Mouse (Mus musculus) midbrain, embryonic 13.5 days (tissue): ENCODE measurements around the gene Hoxb6. TPM values are rescaled to one million over a fixed set of nuclear protein-coding genes. Genes with fewer than 3 reads are reported as not detected.

ENCODE experiments used
- ATAC-seq: fragments of 200-750 bp; cut with Nextera tagmentation; 2 replicates; pipeline ENCODE4 v1.8.0; 2017; ENCODE audit warnings: mild to moderate bottlenecking, moderate TSS enrichment, moderate library complexity
- H3K27ac ChIP-seq: fragments of 300-500 bp; sonication (generic); 2 replicates; pipeline ENCODE4 v1.5.1; 2015; ENCODE audit warnings: inconsistent platforms, mild to moderate bottlenecking, moderate library complexity
- H3K27me3 ChIP-seq: fragments of 300-500 bp; sonication (generic); 2 replicates; pipeline ENCODE4 v1.6.1; 2015; ENCODE audit warnings: mild to moderate bottlenecking, inconsistent platforms
- H3K36me3 ChIP-seq: fragments of 300-500 bp; sonication (generic); 2 replicates; pipeline ENCODE4 v1.6.1; 2015; ENCODE audit warnings: mild to moderate bottlenecking, inconsistent platforms
- H3K4me1 ChIP-seq: fragments of 300-500 bp; sonication (generic); replicated peaks from 2 replicates; pipeline ENCODE4 v1.6.1; 2015; ENCODE audit warnings: inconsistent platforms
- H3K4me2 ChIP-seq: fragments of 300-500 bp; sonication (generic); replicated peaks from 2 replicates; pipeline ENCODE4 v1.6.1; 2015; ENCODE audit warnings: moderate library complexity, mild to moderate bottlenecking, inconsistent platforms
- H3K4me3 ChIP-seq: fragments of 300-500 bp; sonication (generic); replicated peaks from 2 replicates; pipeline ENCODE4 v1.5.1; 2015; ENCODE audit warnings: mild to moderate bottlenecking, inconsistent platforms
- H3K9ac ChIP-seq: fragments of 300-500 bp; sonication (generic); replicated peaks from 2 replicates; pipeline ENCODE4 v1.6.1; 2015; ENCODE audit warnings: mild to moderate bottlenecking, inconsistent platforms
- H3K9me3 ChIP-seq: fragments of 300-500 bp; sonication (generic); 2 replicates; pipeline ENCODE4 v1.6.1; 2016; ENCODE audit warnings: mild to moderate bottlenecking, inconsistent platforms
- WGBS: fragments of 180-500 bp; shearing (Covaris S2); methylation state at CpG from one replicate; pipeline ENCODE4 v1.1.7; 2015; 5-methylcytosine and 5-hydroxymethylcytosine counted together
- polyA plus RNA-seq: library from polyadenylated mRNA; unstranded; fragments of >200 nt; fragmentation: Nextera tagmentation; extraction: Ambion mirVana; gene quantifications from 2 replicates; pipeline ENCODE4 v1.2.1, GENCODE M21; 2015

Hoxb6 gene
- polyA plus RNA-seq, 1 experiment from 2014 or later, result not detected

- peaks cover 100% of the 10 kb centered on the region for H3K27me3 ChIP-seq
- H3K36me3 ChIP-seq, result no peaks in the 10 kb centered on the region
- H3K9me3 ChIP-seq, result no peaks in the 10 kb centered on the region
- H3K4me1 ChIP-seq, result no peaks in the 10 kb centered on the region
- ATAC-seq, result no peak
- H3K4me3 ChIP-seq, result no peak overlapping the region
- H3K9ac ChIP-seq, result no peak overlapping the region
- H3K4me2 ChIP-seq, result no peak overlapping the region
- WGBS, result 3% methylated on average over 5 of the region's 5 CpGs
- H3K27ac ChIP-seq, result no peak overlapping the region
Observed at GRCm38 (mm10) chr11:96327750-96328149, 35.5 kb downstream of the Hoxb6 start.

- Histone ChIP-seq H3K9me3 (no peaks in the 10 kb centered on the region), H3K27me3 (peaks cover 100% of the 10 kb centered on the region), H3K4me1 (0 out of 2 replicates have a peak, but pooled peaks cover 2% of the 10 kb centered on the region), H3K36me3 (no peaks in the 10 kb centered on the region), H3K9ac (no peak overlapping the region), H3K4me2 (no peak overlapping the region), H3K27ac (no peak overlapping the region), H3K4me3 (no peak overlapping the region)
- 3% methylated on average over 8 of the region's 8 CpGs for WGBS
- no peak for ATAC-seq
Observed at GRCm38 (mm10) chr11:96328605-96329004, 36.3 kb downstream of the Hoxb6 start.

- Histone ChIP-seq H3K4me3 (no peak overlapping the region), H3K9ac (no peak overlapping the region)
Observed at GRCm38 (mm10) chr11:96332105-96332504, 39.8 kb downstream of the Hoxb6 start.

GRCm38 (mm10) chr11:96332618-96333032, 40.3 kb downstream of the Hoxb6 start:
- Histone ChIP-seq H3K4me2 (no peak overlapping the region), H3K9ac (no peak overlapping the region), H3K4me3 (no peak overlapping the region), H3K27ac (no peak overlapping the region), H3K4me1 (0 out of 2 replicates have a peak, but pooled peaks cover 2% of the 10 kb centered on the region), H3K9me3 (no peaks in the 10 kb centered on the region), H3K36me3 (no peaks in the 10 kb centered on the region), H3K27me3 (peaks cover 100% of the 10 kb centered on the region)
- no peak for ATAC-seq
- under 1% methylated on average over 35 of the region's 35 CpGs for WGBS

More at GRCm38 (mm10) chr11:96332105-96332504, 39.8 kb downstream of the Hoxb6 start:
- WGBS, result 1% methylated on average over 8 of the region's 8 CpGs
- Histone ChIP-seq H3K27me3 (peaks cover 100% of the 10 kb centered on the region), H3K36me3 (no peaks in the 10 kb centered on the region), H3K27ac (no peak overlapping the region), H3K4me1 (0 out of 2 replicates have a peak, but pooled peaks cover 2% of the 10 kb centered on the region), H3K9me3 (no peaks in the 10 kb centered on the region), H3K4me2 (no peak overlapping the region)
- ATAC-seq, result no peak

GRCm38 (mm10) chr11:96333241-96334001, 41.1 kb downstream of the Hoxb6 start:
- H3K36me3 ChIP-seq, result no peaks in the 10 kb centered on the region
- no peak overlapping the region for H3K9ac ChIP-seq
- H3K4me2 ChIP-seq, result no peak overlapping the region
- H3K27ac ChIP-seq, result no peak overlapping the region
- H3K4me1 ChIP-seq, result 0 out of 2 replicates have a peak, but pooled peaks cover 2% of the 10 kb centered on the region
- ATAC-seq, result no peak
- WGBS, result under 1% methylated on average over 17 of the region's 17 CpGs
- no peaks in the 10 kb centered on the region for H3K9me3 ChIP-seq
- no peak overlapping the region for H3K4me3 ChIP-seq
- H3K27me3 ChIP-seq, result peaks cover 100% of the 10 kb centered on the region

- H3K9me3 ChIP-seq, result no peaks in the 10 kb centered on the region
- ATAC-seq, result no peak
- 0 out of 2 replicates have a peak, but pooled peaks cover 2% of the 10 kb centered on the region for H3K4me1 ChIP-seq
- H3K9ac ChIP-seq, result no peak overlapping the region
- H3K27me3 ChIP-seq, result peaks cover 100% of the 10 kb centered on the region
- 13% methylated on average over 2 of the region's 2 CpGs for WGBS
- no peaks in the 10 kb centered on the region for H3K36me3 ChIP-seq
- H3K4me2 ChIP-seq, result no peak overlapping the region
- no peak overlapping the region for H3K4me3 ChIP-seq
- no peak overlapping the region for H3K27ac ChIP-seq
Observed at GRCm38 (mm10) chr11:96334002-96334364, 41.7 kb downstream of the Hoxb6 start.

GRCm38 (mm10) chr11:96334998-96335397, 42.7 kb downstream of the Hoxb6 start:
- Histone ChIP-seq H3K27ac (no peak overlapping the region), H3K36me3 (no peaks in the 10 kb centered on the region), H3K9ac (no peak overlapping the region), H3K27me3 (peaks cover 100% of the 10 kb centered on the region), H3K4me3 (no peak overlapping the region), H3K4me1 (0 out of 2 replicates have a peak, but pooled peaks cover 2% of the 10 kb centered on the region), H3K9me3 (no peaks in the 10 kb centered on the region), H3K4me2 (no peak overlapping the region)
- no peak for ATAC-seq
- WGBS, result 31% methylated on average over 3 of the region's 3 CpGs

GRCm38 (mm10) chr11:96336597-96336996, 44.3 kb downstream of the Hoxb6 start:
- no peak overlapping the region for H3K9ac ChIP-seq
- no peak for ATAC-seq
- WGBS, result 0% methylated on average over 2 of the region's 2 CpGs
- H3K27me3 ChIP-seq, result peaks cover 100% of the 10 kb centered on the region
- H3K27ac ChIP-seq, result no peak overlapping the region
- no peaks in the 10 kb centered on the region for H3K9me3 ChIP-seq
- no peak overlapping the region for H3K4me2 ChIP-seq
- 0 out of 2 replicates have a peak, but pooled peaks cover 2% of the 10 kb centered on the region for H3K4me1 ChIP-seq
- no peaks in the 10 kb centered on the region for H3K36me3 ChIP-seq
- no peak overlapping the region for H3K4me3 ChIP-seq

- H3K36me3 ChIP-seq, result no peaks in the 10 kb centered on the region
- no peak overlapping the region for H3K27ac ChIP-seq
- no peak overlapping the region for H3K9ac ChIP-seq
- ATAC-seq, result no peak
- H3K9me3 ChIP-seq, result no peaks in the 10 kb centered on the region
- no peak overlapping the region for H3K4me3 ChIP-seq
- peaks cover 100% of the 10 kb centered on the region for H3K27me3 ChIP-seq
- H3K4me1 ChIP-seq, result 0 out of 2 replicates have a peak, but pooled peaks cover 2% of the 10 kb centered on the region
- no peak overlapping the region for H3K4me2 ChIP-seq
- WGBS, result 0% methylated on average over 6 of the region's 6 CpGs
Observed at GRCm38 (mm10) chr11:96337026-96337425, 44.8 kb downstream of the Hoxb6 start.

GRCm38 (mm10) chr11:96338957-96339855, 46.9 kb downstream of the Hoxb6 start:
- H3K27ac ChIP-seq, result no peak overlapping the region
- peaks cover 100% of the 10 kb centered on the region for H3K27me3 ChIP-seq
- no peak overlapping the region for H3K4me2 ChIP-seq
- H3K9me3 ChIP-seq, result no peaks in the 10 kb centered on the region
- WGBS, result 12% methylated on average over 7 of the region's 7 CpGs
- H3K9ac ChIP-seq, result no peak overlapping the region
- H3K36me3 ChIP-seq, result no peaks in the 10 kb centered on the region
- ATAC-seq, result no peak
- H3K4me3 ChIP-seq, result no peak overlapping the region
- H3K4me1 ChIP-seq, result no peaks in the 10 kb centered on the region

GRCm38 (mm10) chr11:96340698-96341365, 48.6 kb downstream of the Hoxb6 start:
- Histone ChIP-seq H3K4me3 (no peak overlapping the region), H3K4me2 (no peak overlapping the region), H3K9ac (no peak overlapping the region), H3K4me1 (0 out of 2 replicates have a peak, but pooled peaks cover 4% of the 10 kb centered on the region), H3K9me3 (no peaks in the 10 kb centered on the region), H3K27ac (no peak overlapping the region), H3K27me3 (peaks cover 100% of the 10 kb centered on the region), H3K36me3 (no peaks in the 10 kb centered on the region)
- no peak for ATAC-seq
- WGBS, result 0% methylated on average over 35 of the region's 36 CpGs
